Mouse (Mus musculus) MN1 (cell line): ENCODE results near the gene Prkcb.
A peak's percentile ranks its signal among the peaks of the same experiment; 100 is the strongest.

Experiments used
- DNase-seq: peaks from one replicate; pipeline ENCODE4 v3.0.0-alpha.2; 2016; ENCODE audit warnings: low spot score

Gene Prkcb

GRCm38 (mm10) chr7:122404571-122405393 lies 116.2 kb downstream of the Prkcb start:
- DNase-seq: no peak

- no peak for DNase-seq
Measured at GRCm38 (mm10) chr7:122406625-122407024, 118.1 kb downstream of the Prkcb start.

GRCm38 (mm10) chr7:122409945-122410344 lies 121.4 kb downstream of the Prkcb start:
- DNase-seq: no peak

- DNase-seq: no peak
Measured at GRCm38 (mm10) chr7:122410873-122411272, 122.3 kb downstream of the Prkcb start.

GRCm38 (mm10) chr7:122413231-122413630 lies 124.7 kb downstream of the Prkcb start:
- no peak for DNase-seq

GRCm38 (mm10) chr7:122414146-122414545 lies 125.6 kb downstream of the Prkcb start:
- no peak for DNase-seq

- no peak for DNase-seq
Measured at GRCm38 (mm10) chr7:122414608-122415007, 126.1 kb downstream of the Prkcb start.

GRCm38 (mm10) chr7:122415387-122415786 lies 126.8 kb downstream of the Prkcb start:
- DNase-seq: no peak

GRCm38 (mm10) chr7:122415904-122416303 lies 127.4 kb downstream of the Prkcb start:
- no peak for DNase-seq

GRCm38 (mm10) chr7:122418551-122418950 lies 130.0 kb downstream of the Prkcb start:
- DNase-seq: no peak

GRCm38 (mm10) chr7:122423816-122424215 lies 135.3 kb downstream of the Prkcb start:
- no peak for DNase-seq

GRCm38 (mm10) chr7:122429134-122429533 lies 140.6 kb downstream of the Prkcb start:
- DNase-seq: no peak

- no peak for DNase-seq
Measured at GRCm38 (mm10) chr7:122432401-122432800, 143.8 kb downstream of the Prkcb start.

GRCm38 (mm10) chr7:122433377-122433776 lies 144.8 kb downstream of the Prkcb start:
- DNase-seq: no peak

- no peak for DNase-seq
Measured at GRCm38 (mm10) chr7:122434941-122435340, 146.4 kb downstream of the Prkcb start.

- DNase-seq: no peak
Measured at GRCm38 (mm10) chr7:122435561-122435960, 147.0 kb downstream of the Prkcb start.

- no peak for DNase-seq
Measured at GRCm38 (mm10) chr7:122437390-122437789, 148.8 kb downstream of the Prkcb start.

- peak; percentile 16 for DNase-seq
Measured at GRCm38 (mm10) chr7:122445056-122445455, 156.5 kb downstream of the Prkcb start.

GRCm38 (mm10) chr7:122452671-122453070 lies 164.1 kb downstream of the Prkcb start:
- no peak for DNase-seq

GRCm38 (mm10) chr7:122459203-122459965 lies 170.8 kb downstream of the Prkcb start:
- DNase-seq: peak; percentile 81

- no peak for DNase-seq
Measured at GRCm38 (mm10) chr7:122460020-122460419, 171.5 kb downstream of the Prkcb start.

GRCm38 (mm10) chr7:122465823-122466549 lies 177.4 kb downstream of the Prkcb start:
- DNase-seq: peak; percentile 40
